Mouse (Mus musculus): ENCODE measurements at regions not wholly inside any gene's neighbourhood (a gene's known extent, or its start where the extent isn't known, plus 50 kb on each side); places are given as distances from the start of the nearest gene placed in this dataset.

GRCm38 (mm10) chr3:131795108-131796005 lies 230.8 kb downstream of the Papss1 start:
- no peak for DNase-seq (ENCODE audit: low spot score in 2 of 2)

GRCm38 (mm10) chr3:131799774-131800173 lies 235.2 kb downstream of the Papss1 start:
- no peak for DNase-seq (ENCODE audit: low spot score in 2 of 2)

- DNase-seq (ENCODE audit: low spot score in 2 of 2), result no peak
These were observed 237.0 kb downstream of the Papss1 start for GRCm38 (mm10) chr3:131801551-131801950.

- DNase-seq (ENCODE audit: low spot score in 2 of 2), result no peak
These were observed 238.3 kb downstream of the Papss1 start for GRCm38 (mm10) chr3:131802841-131803240.

GRCm38 (mm10) chr3:131808127-131808526 lies 243.6 kb downstream of the Papss1 start:
- DNase-seq (ENCODE audit: low spot score in 2 of 2), result peak; percentile 5 to 47

GRCm38 (mm10) chr3:131812968-131813367 lies 248.4 kb downstream of the Papss1 start:
- DNase-seq (ENCODE audit: low spot score in 2 of 2), result peak; percentile 1 to 13

GRCm38 (mm10) chr3:131818806-131819205 lies 254.2 kb downstream of the Papss1 start:
- no peak for DNase-seq (ENCODE audit: low spot score in 2 of 2)

GRCm38 (mm10) chr3:131857442-131857841 lies 227.7 kb upstream of the Dkk2 start:
- no peak for DNase-seq (ENCODE audit: low spot score in 2 of 2)

GRCm38 (mm10) chr3:131859083-131859482 lies 226.0 kb upstream of the Dkk2 start:
- no peak for DNase-seq (ENCODE audit: low spot score in 2 of 2)

GRCm38 (mm10) chr3:131865106-131865505 lies 220.0 kb upstream of the Dkk2 start:
- no peak for DNase-seq (ENCODE audit: low spot score in 2 of 2)

- DNase-seq (ENCODE audit: low spot score in 2 of 2), result no peak
These were observed 217.8 kb upstream of the Dkk2 start for GRCm38 (mm10) chr3:131867266-131867665.

- no peak for DNase-seq (ENCODE audit: low spot score in 2 of 2)
These were observed 216.7 kb upstream of the Dkk2 start for GRCm38 (mm10) chr3:131868219-131868964.

GRCm38 (mm10) chr3:131869306-131869705 lies 215.8 kb upstream of the Dkk2 start:
- no peak for DNase-seq (ENCODE audit: low spot score in 2 of 2)

GRCm38 (mm10) chr3:131882667-131883066 lies 202.4 kb upstream of the Dkk2 start:
- DNase-seq (ENCODE audit: low spot score in 2 of 2), result no peak

- DNase-seq (ENCODE audit: low spot score in 2 of 2), result no peak
These were observed 198.6 kb upstream of the Dkk2 start for GRCm38 (mm10) chr3:131886470-131886869.

- no peak for DNase-seq (ENCODE audit: low spot score in 2 of 2)
These were observed 198.1 kb upstream of the Dkk2 start for GRCm38 (mm10) chr3:131886984-131887383.

- DNase-seq (ENCODE audit: low spot score in 2 of 2), result no peak
These were observed 197.4 kb upstream of the Dkk2 start for GRCm38 (mm10) chr3:131887670-131888069.

- no peak for DNase-seq (ENCODE audit: low spot score in 2 of 2)
These were observed 193.2 kb upstream of the Dkk2 start for GRCm38 (mm10) chr3:131891941-131892340.

GRCm38 (mm10) chr3:131893061-131893804 lies 191.9 kb upstream of the Dkk2 start:
- peak in 1 of 2 experiments; percentile 19 for DNase-seq (ENCODE audit: low spot score in 2 of 2)

GRCm38 (mm10) chr3:131895057-131895456 lies 190.0 kb upstream of the Dkk2 start:
- DNase-seq (ENCODE audit: low spot score in 2 of 2), result no peak

GRCm38 (mm10) chr3:131913534-131913933 lies 171.6 kb upstream of the Dkk2 start:
- no peak for DNase-seq (ENCODE audit: low spot score in 2 of 2)

- peak in 1 of 2 experiments; percentile 63 for DNase-seq (ENCODE audit: low spot score in 2 of 2)
These were observed 170.7 kb upstream of the Dkk2 start for GRCm38 (mm10) chr3:131914372-131914771.

All from layer of hippocampus, adult 18-20 months (tissue).